Mouse (Mus musculus): Measurements from ENCODE around the gene Stk4.
"Not testable (repeated sequence)": the region's sequence is repeated elsewhere in the genome, so short reads cannot be mapped to it uniquely, and the experiment has no call there.

The Stk4 gene

DNA sequence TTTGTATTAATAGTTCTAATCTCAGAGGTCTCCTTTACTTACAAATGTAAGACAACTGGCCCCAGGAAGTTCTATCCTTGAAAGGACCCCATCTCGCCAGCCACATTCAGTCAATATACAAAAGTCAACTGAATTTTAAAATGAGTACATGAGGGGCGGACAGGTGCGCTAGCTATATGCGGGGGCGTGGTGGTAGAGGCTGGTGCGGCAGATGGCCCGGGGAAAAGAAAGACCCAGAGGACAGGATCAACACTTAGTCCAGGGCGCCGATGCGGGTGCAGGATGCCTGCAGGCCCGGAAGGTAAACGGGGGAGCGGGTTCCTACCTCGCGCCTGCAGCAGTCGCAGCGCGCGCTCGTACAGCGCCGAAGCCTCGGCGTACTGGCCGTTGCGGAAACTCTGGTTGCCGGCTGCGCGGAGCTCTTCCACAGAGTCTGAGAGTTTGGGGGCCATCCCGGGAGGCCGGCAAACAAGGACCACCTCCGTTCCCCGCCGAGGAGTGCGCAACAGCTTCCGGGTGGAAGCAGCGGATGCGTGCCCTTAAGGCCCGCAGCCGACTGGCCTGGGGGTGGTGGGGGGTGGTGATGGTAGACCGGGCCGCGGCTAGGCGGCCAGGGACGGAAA is at the start of gene Stk4:
Gene Stk4 (plus strand): TSS at position 181 of the 623 bp plus-strand sequence.
- in situ Hi-C loops (cut with MboI; ENCODE audit: low sequenced_read_pairs) = no loop called here

- in situ Hi-C loops (cut with MboI; ENCODE audit: low sequenced_read_pairs) = no loop called here
Observed at GRCm38 (mm10) chr2:164022104-164022503, 48.0 kb upstream of the Stk4 start.

- in situ Hi-C loops (cut with MboI; ENCODE audit: low sequenced_read_pairs) = no loop called here
Observed at GRCm38 (mm10) chr2:164025150-164025549, 45.0 kb upstream of the Stk4 start, which contains the start of gene Pabpc1l. TSS of gene Pabpc1l (plus strand) at chr2:164025450.

- in situ Hi-C loops (cut with MboI; ENCODE audit: low sequenced_read_pairs) = no loop called here
Observed at GRCm38 (mm10) chr2:164031147-164031546, 39.0 kb upstream of the Stk4 start.

DNA sequence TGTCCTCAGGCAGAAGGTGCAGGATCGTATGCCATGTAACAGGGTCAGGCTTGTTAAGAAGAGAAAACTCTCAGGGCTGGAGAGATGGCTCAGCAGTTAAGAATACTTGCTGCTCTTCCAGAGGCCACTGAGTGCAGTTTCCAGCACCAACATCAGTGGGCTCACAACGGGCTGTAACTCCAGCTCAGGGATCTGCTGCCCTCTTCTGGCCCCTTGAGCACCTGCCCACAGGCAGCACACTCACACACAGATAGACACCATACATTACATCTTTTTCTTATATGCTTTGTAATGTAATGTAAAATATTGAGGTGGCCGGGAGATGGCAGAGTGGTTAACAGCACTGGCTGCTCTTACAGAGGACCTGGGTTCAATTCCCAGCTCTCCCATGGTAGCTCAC is 37.1 kb upstream of the Stk4 start:
- in situ Hi-C loops (cut with MboI; ENCODE audit: low sequenced_read_pairs) = no loop called here

DNA sequence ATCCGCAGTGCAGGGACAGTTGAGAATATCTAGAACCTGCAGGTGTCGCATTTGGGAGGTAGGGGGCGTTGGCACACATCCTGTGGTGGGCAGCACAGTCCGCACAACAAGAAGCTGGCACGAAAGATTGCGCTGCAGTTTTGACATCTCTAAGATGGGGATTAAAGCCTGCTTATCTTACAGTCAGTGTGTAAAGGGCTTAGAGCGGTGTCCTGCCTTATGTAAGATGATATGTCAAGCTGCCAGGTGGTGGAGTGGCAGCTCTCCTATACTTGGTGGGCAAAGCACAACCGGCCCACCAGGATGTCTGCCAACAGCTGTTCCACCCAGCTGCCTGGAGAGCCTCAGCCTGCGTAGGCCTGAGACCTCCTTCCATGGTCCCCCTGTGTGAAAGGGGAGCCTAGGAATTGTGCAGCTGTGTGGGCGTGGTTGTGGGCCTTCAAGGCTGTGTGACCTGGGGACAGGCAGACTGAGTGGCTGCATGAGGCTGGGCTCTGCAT is 33.6 kb upstream of the Stk4 start:
- in situ Hi-C loops (cut with MboI; ENCODE audit: low sequenced_read_pairs) = no loop called here

- in situ Hi-C loops (cut with MboI; ENCODE audit: low sequenced_read_pairs) = no loop called here
Observed at GRCm38 (mm10) chr2:164038407-164039028, 31.6 kb upstream of the Stk4 start.

GRCm38 (mm10) chr2:164040949-164041348 is 29.2 kb upstream of the Stk4 start:
- in situ Hi-C loops (cut with MboI; ENCODE audit: low sequenced_read_pairs) = no loop called here

DNA sequence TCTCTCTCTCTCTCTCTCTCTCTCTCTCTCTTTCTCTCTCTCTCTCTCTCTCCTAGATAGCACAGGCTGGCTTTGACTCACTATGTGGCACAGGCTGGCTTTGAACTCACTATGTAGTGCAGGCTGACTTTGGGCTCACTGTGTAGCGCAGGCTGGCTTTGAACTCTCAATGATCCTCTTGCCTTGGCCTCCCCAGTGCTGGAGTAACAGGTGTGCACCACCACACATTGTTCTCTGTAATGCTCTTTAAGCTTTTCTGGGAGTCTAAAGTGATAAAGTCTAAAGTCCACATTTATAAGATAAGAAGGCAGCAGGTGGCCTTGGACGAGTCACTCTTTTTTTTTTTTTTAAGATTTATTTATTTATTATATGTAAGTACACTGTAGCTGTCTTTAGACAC is 28.6 kb upstream of the Stk4 start:
- in situ Hi-C loops (cut with MboI; ENCODE audit: low sequenced_read_pairs) = no loop called here

DNA sequence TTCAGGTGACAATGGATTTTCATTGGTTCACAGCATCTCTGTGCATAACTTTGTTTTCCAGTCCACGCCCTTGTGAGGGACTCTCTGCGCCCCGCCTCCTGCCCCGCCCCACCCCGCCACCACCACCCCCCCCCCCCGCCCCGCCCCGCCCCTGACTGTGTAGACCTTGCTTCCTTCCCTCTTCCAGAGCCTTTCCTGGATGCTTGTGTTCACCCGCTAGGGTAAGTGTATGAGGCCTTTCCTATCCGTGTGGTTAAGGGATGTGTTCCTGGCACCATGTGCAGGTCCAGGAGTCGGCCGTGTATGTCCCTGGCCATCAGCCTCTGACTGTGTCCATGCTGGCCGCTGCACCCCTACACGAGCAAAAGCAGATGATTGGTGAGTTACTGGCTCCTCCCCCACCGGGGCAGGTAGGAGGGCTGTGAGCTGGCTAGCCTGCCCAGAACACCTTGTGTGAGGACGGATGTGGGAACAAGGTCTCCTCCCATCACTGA is 22.9 kb upstream of the Stk4 start:
- in situ Hi-C loops (cut with MboI; ENCODE audit: low sequenced_read_pairs) = no loop called here

GRCm38 (mm10) chr2:164053767-164054166 is 16.4 kb upstream of the Stk4 start:
- in situ Hi-C loops (cut with MboI; ENCODE audit: low sequenced_read_pairs) = no loop called here

DNA sequence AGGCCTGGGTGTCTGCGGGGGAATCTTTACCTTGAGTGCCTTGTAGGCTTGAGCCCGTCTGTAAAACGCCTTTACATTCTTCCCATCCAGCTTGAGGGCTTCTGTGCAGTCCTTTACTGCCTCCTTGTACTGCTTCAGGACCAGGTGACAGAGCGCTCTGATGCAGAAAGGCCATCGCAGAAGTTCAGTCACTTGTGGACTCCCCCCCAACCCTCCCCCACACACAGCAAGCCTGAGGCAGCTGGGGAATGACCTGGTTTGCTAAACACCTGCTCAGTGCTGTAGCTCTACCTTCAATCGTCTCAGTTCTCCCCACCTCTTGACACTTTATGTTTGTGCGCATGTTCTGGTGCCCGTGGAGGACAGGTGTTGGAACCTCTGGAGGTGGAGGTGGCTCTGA is 15.5 kb upstream of the Stk4 start:
- in situ Hi-C loops (cut with MboI; ENCODE audit: low sequenced_read_pairs) = no loop called here

DNA sequence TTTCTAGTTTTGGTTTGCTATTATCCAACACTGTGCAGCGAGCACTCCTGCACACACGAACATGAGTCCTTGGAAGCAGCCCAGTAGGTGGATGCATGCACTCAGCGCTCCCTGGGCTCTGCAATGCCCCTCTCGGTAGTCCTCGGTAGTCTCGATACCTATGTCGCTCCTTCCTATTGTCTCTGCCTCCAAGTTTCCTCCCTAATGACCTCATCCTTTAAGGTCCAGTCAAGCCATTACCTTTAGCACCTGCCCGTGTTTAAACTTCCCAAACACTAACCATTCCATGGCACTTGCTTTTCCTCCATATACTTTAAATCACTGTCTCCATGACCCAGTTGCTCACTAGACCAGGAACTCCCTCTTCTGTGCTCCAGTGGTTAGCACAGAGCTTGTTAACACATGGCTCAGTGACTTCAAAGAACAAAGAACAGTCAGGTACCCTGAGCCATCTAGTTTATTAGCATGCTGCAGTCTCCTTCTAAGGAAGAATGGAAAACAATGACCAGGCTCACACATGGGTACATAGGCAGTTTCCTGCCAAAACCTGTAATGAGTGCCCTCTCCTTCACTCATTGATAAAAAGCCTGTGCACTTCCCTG is 10.4 kb upstream of the Stk4 start:
- in situ Hi-C loops (cut with MboI; ENCODE audit: low sequenced_read_pairs) = no loop called here

- in situ Hi-C loops (cut with MboI; ENCODE audit: low sequenced_read_pairs) = no loop called here
Observed at GRCm38 (mm10) chr2:164070765-164071436, 779 bp downstream of the Stk4 start, which contains the start of gene Tomm34. TSS of gene Tomm34 (minus strand) at chr2:164071169.

DNA sequence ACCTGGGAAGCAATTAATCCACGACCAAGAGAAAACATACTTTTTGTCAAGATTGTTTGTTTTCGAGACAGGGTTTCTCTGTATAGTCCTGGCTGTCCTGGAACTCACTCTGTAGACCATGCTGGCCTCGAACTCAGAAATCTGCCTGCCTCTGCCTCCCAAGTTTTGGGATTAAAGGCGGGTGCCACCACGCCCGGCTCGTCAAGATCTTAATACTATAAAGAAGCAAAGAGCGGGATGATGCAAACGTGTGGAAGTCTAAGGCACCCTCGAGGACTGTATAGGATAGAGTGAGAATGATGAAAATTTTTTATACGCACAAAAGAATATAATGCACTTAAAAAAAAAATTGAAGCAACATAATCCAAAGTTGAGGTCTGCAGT is 1.3 kb downstream of the Stk4 start:
- in situ Hi-C loops (cut with MboI; ENCODE audit: low sequenced_read_pairs) = not testable (repeated sequence)

- in situ Hi-C loops (cut with MboI; ENCODE audit: low sequenced_read_pairs) = no loop called here
Observed at GRCm38 (mm10) chr2:164072109-164072508, 2.0 kb downstream of the Stk4 start.

- in situ Hi-C loops (cut with MboI; ENCODE audit: low sequenced_read_pairs) = no loop called here
Observed at GRCm38 (mm10) chr2:164073120-164073519, 3.0 kb downstream of the Stk4 start.

- in situ Hi-C loops (cut with MboI; ENCODE audit: low sequenced_read_pairs) = no loop called here
Observed at GRCm38 (mm10) chr2:164073918-164074578, 3.9 kb downstream of the Stk4 start.

- in situ Hi-C loops (cut with MboI; ENCODE audit: low sequenced_read_pairs) = no loop called here
Observed at GRCm38 (mm10) chr2:164075088-164075487, 5.0 kb downstream of the Stk4 start.

- in situ Hi-C loops (cut with MboI; ENCODE audit: low sequenced_read_pairs) = no loop called here
Observed at GRCm38 (mm10) chr2:164076874-164077425, 6.8 kb downstream of the Stk4 start.

DNA sequence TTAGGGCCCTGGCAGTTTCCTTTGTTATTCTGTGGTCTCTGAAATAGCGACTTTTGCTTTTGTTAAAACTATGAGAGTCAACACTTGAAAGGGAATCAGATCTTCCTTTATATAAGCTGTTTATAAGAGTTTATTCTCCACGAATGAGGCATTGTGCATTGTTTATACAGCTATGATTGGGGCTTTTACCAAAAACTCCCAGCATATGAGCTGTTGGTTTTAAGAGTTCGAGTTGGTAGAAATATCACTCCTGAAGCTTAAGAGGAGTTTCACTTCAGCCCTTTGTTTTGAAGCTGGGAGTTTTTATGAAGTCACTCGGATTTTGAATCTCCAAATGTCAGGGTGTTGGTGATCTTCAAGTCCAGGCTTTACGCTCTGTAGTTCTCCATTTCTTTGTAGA is 7.8 kb downstream of the Stk4 start:
- in situ Hi-C loops (cut with MboI; ENCODE audit: low sequenced_read_pairs) = no loop called here

Measured in CH12F3 (cell line).